Mouse (Mus musculus) midbrain, embryonic 13.5 days (tissue): Measurements from ENCODE around the gene Cab39. TPM values are rescaled to one million over a fixed set of nuclear protein-coding genes. Genes with fewer than 3 reads are reported as not detected.
A peak's percentile ranks its signal among the peaks of the same experiment; 100 is the strongest.

Source experiments
- ATAC-seq: fragments of 200-750 bp; cut with Nextera tagmentation; 2 replicates; pipeline ENCODE4 v1.8.0; 2017; ENCODE audit warnings: mild to moderate bottlenecking, moderate TSS enrichment, moderate library complexity
- H3K27ac ChIP-seq: fragments of 300-500 bp; sonication (generic); 2 replicates; pipeline ENCODE4 v1.5.1; 2015; ENCODE audit warnings: inconsistent platforms, mild to moderate bottlenecking, moderate library complexity
- H3K27me3 ChIP-seq: fragments of 300-500 bp; sonication (generic); 2 replicates; pipeline ENCODE4 v1.6.1; 2015; ENCODE audit warnings: mild to moderate bottlenecking, inconsistent platforms
- H3K36me3 ChIP-seq: fragments of 300-500 bp; sonication (generic); 2 replicates; pipeline ENCODE4 v1.6.1; 2015; ENCODE audit warnings: mild to moderate bottlenecking, inconsistent platforms
- H3K4me1 ChIP-seq: fragments of 300-500 bp; sonication (generic); replicated peaks from 2 replicates; pipeline ENCODE4 v1.6.1; 2015; ENCODE audit warnings: inconsistent platforms
- H3K4me2 ChIP-seq: fragments of 300-500 bp; sonication (generic); replicated peaks from 2 replicates; pipeline ENCODE4 v1.6.1; 2015; ENCODE audit warnings: moderate library complexity, mild to moderate bottlenecking, inconsistent platforms
- H3K4me3 ChIP-seq: fragments of 300-500 bp; sonication (generic); replicated peaks from 2 replicates; pipeline ENCODE4 v1.5.1; 2015; ENCODE audit warnings: mild to moderate bottlenecking, inconsistent platforms
- H3K9ac ChIP-seq: fragments of 300-500 bp; sonication (generic); replicated peaks from 2 replicates; pipeline ENCODE4 v1.6.1; 2015; ENCODE audit warnings: mild to moderate bottlenecking, inconsistent platforms
- H3K9me3 ChIP-seq: fragments of 300-500 bp; sonication (generic); 2 replicates; pipeline ENCODE4 v1.6.1; 2016; ENCODE audit warnings: mild to moderate bottlenecking, inconsistent platforms
- WGBS: fragments of 180-500 bp; shearing (Covaris S2); methylation state at CpG from one replicate; pipeline ENCODE4 v1.1.7; 2015; 5-methylcytosine and 5-hydroxymethylcytosine counted together
- polyA plus RNA-seq: library from polyadenylated mRNA; unstranded; fragments of >200 nt; fragmentation: Nextera tagmentation; extraction: Ambion mirVana; gene quantifications from 2 replicates; pipeline ENCODE4 v1.2.1, GENCODE M21; 2015

Gene Cab39
- polyA plus RNA-seq, 1 experiment from 2014 or later: 54.9 TPM

- H3K9me3 ChIP-seq: no peaks in the 10 kb centered on the region
- H3K36me3 ChIP-seq: peaks cover 20% of the 10 kb centered on the region
- H3K9ac ChIP-seq: no peak overlapping the region
- no peak overlapping the region for H3K27ac ChIP-seq
- no peaks in the 10 kb centered on the region for H3K27me3 ChIP-seq
- no peak overlapping the region for H3K4me3 ChIP-seq
- H3K4me1 ChIP-seq: no peaks in the 10 kb centered on the region
- ATAC-seq: no peak
- no peak overlapping the region for H3K4me2 ChIP-seq
- WGBS: 90% methylated on average over 5 of the region's 5 CpGs
Measured at GRCm38 (mm10) chr1:85827166-85827565, 33.9 kb downstream of the Cab39 start.

GRCm38 (mm10) chr1:85829016-85829415, 35.8 kb downstream of the Cab39 start:
- no peak for ATAC-seq
- no peak overlapping the region for H3K4me3 ChIP-seq
- no peak overlapping the region for H3K9ac ChIP-seq
- WGBS: 91% methylated on average over 1 of the region's 1 CpGs
- H3K4me2 ChIP-seq: no peak overlapping the region
- H3K27ac ChIP-seq: no peak overlapping the region
- no peaks in the 10 kb centered on the region for H3K4me1 ChIP-seq
- no peaks in the 10 kb centered on the region for H3K27me3 ChIP-seq
- no peaks in the 10 kb centered on the region for H3K9me3 ChIP-seq
- peaks cover 11% of the 10 kb centered on the region for H3K36me3 ChIP-seq

- Histone ChIP-seq H3K27ac (no peak overlapping the region), H3K4me1 (no peaks in the 10 kb centered on the region), H3K27me3 (no peaks in the 10 kb centered on the region), H3K4me2 (no peak overlapping the region), H3K9me3 (no peaks in the 10 kb centered on the region), H3K9ac (no peak overlapping the region), H3K36me3 (peaks cover 16% of the 10 kb centered on the region), H3K4me3 (no peak overlapping the region)
- ATAC-seq: no peak
- 88% methylated on average over 4 of the region's 4 CpGs for WGBS
Measured at GRCm38 (mm10) chr1:85838056-85838455, 44.8 kb downstream of the Cab39 start.

GRCm38 (mm10) chr1:85839356-85839755, 46.1 kb downstream of the Cab39 start:
- H3K27me3 ChIP-seq: no peaks in the 10 kb centered on the region
- no peak overlapping the region for H3K27ac ChIP-seq
- no peak for ATAC-seq
- WGBS: 94% methylated on average over 3 of the region's 3 CpGs
- no peak overlapping the region for H3K4me2 ChIP-seq
- no peaks in the 10 kb centered on the region for H3K9me3 ChIP-seq
- no peaks in the 10 kb centered on the region for H3K4me1 ChIP-seq
- peaks cover 19% of the 10 kb centered on the region for H3K36me3 ChIP-seq
- H3K9ac ChIP-seq: no peak overlapping the region
- H3K4me3 ChIP-seq: no peak overlapping the region

- Histone ChIP-seq H3K27ac (no peak overlapping the region), H3K9me3 (no peaks in the 10 kb centered on the region), H3K4me1 (no peaks in the 10 kb centered on the region), H3K4me2 (no peak overlapping the region), H3K36me3 (peaks cover 20% of the 10 kb centered on the region), H3K4me3 (no peak overlapping the region), H3K9ac (no peak overlapping the region), H3K27me3 (no peaks in the 10 kb centered on the region)
- ATAC-seq: no peak
- WGBS: 98% methylated on average over 1 of the region's 1 CpGs
Measured at GRCm38 (mm10) chr1:85839790-85840189, 46.5 kb downstream of the Cab39 start.

- Histone ChIP-seq H3K4me1 (no peaks in the 10 kb centered on the region), H3K4me3 (no peak overlapping the region), H3K27me3 (no peaks in the 10 kb centered on the region), H3K36me3 (peaks cover 22% of the 10 kb centered on the region), H3K9me3 (no peaks in the 10 kb centered on the region), H3K27ac (no peak overlapping the region), H3K4me2 (no peak overlapping the region), H3K9ac (no peak overlapping the region)
- no peak for ATAC-seq
- 89% methylated on average over 4 of the region's 4 CpGs for WGBS
Measured at GRCm38 (mm10) chr1:85840421-85840820, 47.2 kb downstream of the Cab39 start.

GRCm38 (mm10) chr1:85842251-85842650, 49.0 kb downstream of the Cab39 start:
- Histone ChIP-seq H3K9me3 (no peaks in the 10 kb centered on the region), H3K9ac (no peak overlapping the region), H3K27ac (no peak overlapping the region), H3K36me3 (peaks cover 20% of the 10 kb centered on the region), H3K4me1 (no peaks in the 10 kb centered on the region), H3K4me3 (no peak overlapping the region), H3K4me2 (no peak overlapping the region), H3K27me3 (no peaks in the 10 kb centered on the region)
- ATAC-seq: no peak

- Histone ChIP-seq H3K4me2 (no peak overlapping the region), H3K27me3 (no peaks in the 10 kb centered on the region), H3K4me3 (no peak overlapping the region), H3K9ac (no peak overlapping the region), H3K36me3 (peaks cover 20% of the 10 kb centered on the region), H3K27ac (no peak overlapping the region), H3K9me3 (no peaks in the 10 kb centered on the region), H3K4me1 (no peaks in the 10 kb centered on the region)
- WGBS: 91% methylated on average over 4 of the region's 4 CpGs
- no peak for ATAC-seq
Measured at GRCm38 (mm10) chr1:85843291-85843863, 50.1 kb downstream of the Cab39 start.

GRCm38 (mm10) chr1:85844981-85845380, 51.7 kb downstream of the Cab39 start:
- H3K4me1 ChIP-seq: no peaks in the 10 kb centered on the region
- H3K4me2 ChIP-seq: no peak overlapping the region
- no peak overlapping the region for H3K4me3 ChIP-seq
- H3K9ac ChIP-seq: no peak overlapping the region
- H3K27ac ChIP-seq: no peak overlapping the region
- 90% methylated on average over 6 of the region's 6 CpGs for WGBS
- H3K36me3 ChIP-seq: peaks cover 33% of the 10 kb centered on the region
- no peaks in the 10 kb centered on the region for H3K27me3 ChIP-seq
- no peaks in the 10 kb centered on the region for H3K9me3 ChIP-seq
- no peak for ATAC-seq

- Histone ChIP-seq H3K4me3 (no peak overlapping the region), H3K36me3 (peaks cover 33% of the 10 kb centered on the region), H3K27ac (no peak overlapping the region), H3K9ac (no peak overlapping the region), H3K4me1 (no peaks in the 10 kb centered on the region), H3K4me2 (no peak overlapping the region), H3K27me3 (no peaks in the 10 kb centered on the region), H3K9me3 (no peaks in the 10 kb centered on the region)
- ATAC-seq: no peak
- 87% methylated on average over 3 of the region's 3 CpGs for WGBS
Measured at GRCm38 (mm10) chr1:85845476-85845875, 52.2 kb downstream of the Cab39 start.

- H3K9ac ChIP-seq: no peak overlapping the region
- no peak for ATAC-seq
- H3K4me3 ChIP-seq: no peak overlapping the region
- H3K9me3 ChIP-seq: no peaks in the 10 kb centered on the region
- no peaks in the 10 kb centered on the region for H3K4me1 ChIP-seq
- no peak overlapping the region for H3K27ac ChIP-seq
- 89% methylated on average over 14 of the region's 14 CpGs for WGBS
- H3K27me3 ChIP-seq: no peaks in the 10 kb centered on the region
- no peak overlapping the region for H3K4me2 ChIP-seq
- H3K36me3 ChIP-seq: peaks cover 38% of the 10 kb centered on the region
Measured at GRCm38 (mm10) chr1:85849016-85849415, 55.8 kb downstream of the Cab39 start.

- Histone ChIP-seq H3K4me3 (no peak overlapping the region), H3K27ac (no peak overlapping the region), H3K9me3 (no peaks in the 10 kb centered on the region), H3K27me3 (no peaks in the 10 kb centered on the region), H3K9ac (no peak overlapping the region), H3K4me1 (no peaks in the 10 kb centered on the region), H3K4me2 (no peak overlapping the region), H3K36me3 (peaks cover 33% of the 10 kb centered on the region)
- 95% methylated on average over 5 of the region's 5 CpGs for WGBS
- ATAC-seq: no peak
Measured at GRCm38 (mm10) chr1:85850851-85851250, 57.6 kb downstream of the Cab39 start.

- Histone ChIP-seq H3K4me2 (no peak overlapping the region), H3K9ac (no peak overlapping the region), H3K4me3 (no peak overlapping the region), H3K27me3 (no peaks in the 10 kb centered on the region), H3K27ac (no peak overlapping the region), H3K36me3 (peaks cover 23% of the 10 kb centered on the region), H3K9me3 (no peaks in the 10 kb centered on the region), H3K4me1 (no peaks in the 10 kb centered on the region)
- 83% methylated on average over 2 of the region's 2 CpGs for WGBS
- peak; percentile 78 for ATAC-seq
Measured at GRCm38 (mm10) chr1:85852996-85853689, 59.9 kb downstream of the Cab39 start.
